Mouse (Mus musculus) frontal cortex, postnatal 14 days (tissue): Measurements from ENCODE around the gene Prkce.

Experiments used
- DNase-seq, 2 experiments: peaks; one replicate each; pipeline ENCODE4 v3.0.0; 2022; ENCODE audit warnings: low spot score in 2 of 2

The Prkce gene

DNA sequence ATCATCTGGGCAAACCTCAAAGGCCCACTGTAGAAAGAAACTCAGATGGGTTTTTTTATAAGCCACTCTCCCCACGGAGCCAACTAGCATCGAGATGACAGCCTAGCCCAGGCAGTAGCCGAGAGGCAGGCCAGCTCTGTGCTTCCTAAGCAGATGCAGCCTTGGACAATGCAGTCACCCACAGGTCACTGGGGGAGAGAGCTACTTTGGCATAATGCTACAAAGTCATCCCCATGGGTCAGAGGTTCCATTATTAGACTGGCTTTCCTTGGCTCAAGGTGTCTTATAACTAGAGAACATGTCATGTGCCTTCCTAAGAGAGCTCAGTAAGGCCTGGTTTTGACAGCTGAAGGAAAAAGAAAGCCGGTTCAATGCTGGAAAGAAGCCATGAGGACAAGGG is 465.5 kb downstream of the Prkce start:
- no peak for DNase-seq

DNA sequence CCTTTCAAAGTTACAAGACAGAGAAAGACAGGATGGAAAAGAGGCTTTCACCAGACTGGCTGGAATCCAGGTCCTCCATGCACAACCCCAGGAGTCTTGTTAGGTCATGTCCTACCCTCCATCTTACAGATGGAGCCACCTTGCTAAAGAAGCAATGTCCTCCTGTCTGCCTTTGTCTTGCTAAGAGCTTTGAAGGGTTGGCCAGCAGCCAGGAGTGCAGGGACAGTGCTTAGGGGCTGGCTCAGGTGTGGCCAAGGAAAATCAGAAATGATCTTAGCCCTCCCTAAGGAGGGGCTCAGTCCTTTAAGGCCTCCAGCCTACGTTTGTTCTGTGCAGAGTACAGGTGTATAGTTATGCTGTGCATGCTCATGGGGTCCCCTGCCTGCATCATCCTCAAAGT is 469.7 kb downstream of the Prkce start:
- DNase-seq = no peak

DNA sequence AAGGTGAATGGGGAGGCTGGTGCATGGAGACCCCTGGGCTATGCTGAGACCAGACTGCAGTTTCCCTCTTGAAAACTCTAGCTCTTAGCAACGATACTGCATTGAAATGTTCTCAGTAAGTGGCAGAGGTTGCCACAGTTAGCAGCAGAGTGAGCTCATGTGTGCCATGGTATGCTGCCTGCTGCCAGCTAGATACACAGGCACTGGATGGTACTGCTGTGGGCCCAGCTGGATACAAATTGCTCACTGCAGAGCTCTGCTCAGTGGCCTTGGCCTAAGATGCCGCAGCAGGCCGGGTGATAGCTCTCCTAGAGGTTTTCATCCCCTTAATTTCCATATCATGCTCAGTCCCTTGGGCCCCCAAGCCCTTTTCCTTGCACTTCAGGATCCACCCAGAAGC is 471.7 kb downstream of the Prkce start:
- DNase-seq = no peak

DNA sequence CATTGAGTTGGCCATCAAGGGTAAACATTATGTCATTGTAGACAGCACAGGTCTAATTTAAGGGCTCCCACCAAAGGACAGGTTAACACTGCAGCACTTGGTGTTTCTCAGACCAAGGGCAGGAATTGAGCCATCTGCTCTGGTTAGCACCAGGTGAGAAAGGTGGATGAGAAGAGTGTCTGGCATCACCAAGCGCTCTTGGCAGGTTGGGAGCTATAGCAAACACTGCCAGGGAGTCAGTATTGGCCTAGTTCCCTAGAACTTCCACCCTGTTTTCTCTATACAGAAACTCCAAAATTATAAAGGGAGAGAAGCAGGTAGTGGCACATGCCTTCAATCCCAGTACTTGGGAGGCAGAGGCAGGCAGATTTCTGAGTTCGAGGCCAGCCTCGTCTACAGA is 479.6 kb downstream of the Prkce start:
- DNase-seq = no peak

DNA sequence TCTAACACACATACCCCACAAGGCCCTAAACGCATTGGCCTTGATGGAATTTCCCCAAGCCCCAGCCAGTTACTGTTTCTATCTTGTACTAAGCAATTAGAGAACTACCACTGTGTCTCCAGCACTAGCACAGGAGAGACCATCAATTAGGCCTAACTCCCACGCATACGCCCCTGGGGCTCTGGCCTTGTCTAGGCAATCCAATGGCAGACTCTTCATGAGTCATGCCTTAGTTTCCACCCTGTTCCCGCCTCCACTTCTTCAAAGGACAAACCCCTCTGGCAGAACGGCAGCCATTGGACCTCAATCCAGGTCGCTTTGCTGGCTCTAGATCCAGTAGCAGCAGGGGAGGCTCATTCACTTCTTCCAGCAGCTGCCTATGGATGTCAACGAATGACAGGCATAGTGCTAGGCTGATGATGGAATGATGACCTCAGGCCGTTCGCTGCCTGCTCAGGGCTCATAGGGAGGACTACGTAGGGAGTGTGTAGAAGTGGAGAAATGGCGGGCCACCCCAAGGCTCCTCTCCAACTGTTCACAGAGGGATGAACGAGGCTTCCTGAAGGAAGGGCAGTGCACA is 481.4 kb downstream of the Prkce start:
- no peak for DNase-seq

DNA sequence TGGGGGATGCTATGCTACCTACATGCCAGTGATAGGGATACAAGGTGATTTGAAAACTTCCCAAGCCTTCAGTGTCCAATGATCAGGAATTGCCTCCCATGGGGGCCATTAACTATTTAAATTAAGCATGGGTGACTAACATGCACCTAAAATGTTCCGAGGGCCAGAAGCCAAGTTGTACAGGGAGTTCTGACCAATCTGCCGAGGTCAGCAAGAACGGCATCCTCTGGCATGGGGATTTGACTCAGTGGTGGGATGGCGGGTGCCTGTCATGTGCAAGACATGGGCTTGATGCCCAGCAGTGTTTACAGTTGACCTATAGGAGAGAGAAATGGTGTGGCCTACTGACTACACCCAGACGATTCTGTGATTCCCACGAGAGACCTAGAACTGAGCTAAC is 482.7 kb downstream of the Prkce start:
- no peak for DNase-seq

DNA sequence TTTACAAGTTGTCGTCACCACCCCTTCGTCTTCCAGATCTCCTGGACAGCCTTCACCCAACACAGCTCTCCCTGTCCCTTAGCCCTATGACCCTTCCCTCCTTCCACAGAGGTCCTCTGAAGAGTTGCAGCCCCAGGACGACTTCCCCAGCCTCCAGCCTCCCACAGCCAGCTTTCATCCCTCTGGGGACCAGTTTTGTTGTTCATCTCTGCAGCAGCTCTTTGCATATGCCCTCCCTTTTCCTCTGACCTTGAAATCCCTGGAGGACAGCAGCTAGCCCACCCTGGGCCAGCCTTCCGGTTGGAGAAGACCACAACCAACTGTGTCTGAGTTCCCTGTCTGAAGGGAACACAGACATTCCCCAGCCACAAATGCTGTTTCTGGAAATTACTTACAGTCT is 483.5 kb downstream of the Prkce start:
- DNase-seq = no peak

DNA sequence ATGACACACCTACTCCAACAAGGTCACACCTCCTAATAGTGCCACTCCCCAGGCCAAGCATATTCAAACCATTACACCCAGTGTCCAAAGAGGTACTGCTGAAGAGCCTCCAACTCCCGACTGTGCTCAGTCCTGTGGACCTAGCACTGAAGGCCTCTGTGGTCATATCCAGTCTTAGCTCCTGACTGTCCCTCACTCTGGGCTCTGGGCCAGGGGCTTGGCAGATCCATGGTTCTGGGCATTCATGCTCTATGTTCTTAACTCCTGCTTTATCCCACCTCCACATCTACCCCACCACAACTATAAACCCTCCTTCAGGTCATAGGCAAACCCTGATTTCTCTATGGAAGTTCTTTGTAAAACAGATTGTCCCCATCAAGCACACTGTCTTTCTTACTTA is 485.2 kb downstream of the Prkce start:
- DNase-seq = no peak

DNA sequence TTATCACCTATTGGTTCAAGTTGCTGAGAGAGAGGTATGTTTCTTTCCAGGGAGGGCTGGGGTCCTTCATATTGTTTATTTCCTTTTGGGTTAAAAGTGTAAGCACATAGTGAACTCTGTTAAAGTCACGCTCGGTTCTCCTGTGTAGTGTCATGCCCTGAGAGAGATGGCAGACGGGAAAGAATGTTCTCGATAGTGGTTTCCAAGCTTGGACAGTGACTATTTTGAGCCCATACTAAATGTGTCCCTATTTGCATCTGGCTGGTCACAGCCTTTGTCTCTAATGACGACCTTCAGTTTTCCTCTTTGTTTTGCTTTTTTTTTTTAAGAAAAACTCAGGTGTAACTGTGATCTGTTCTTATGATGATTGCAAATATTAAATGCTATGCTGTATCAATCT is 488.8 kb downstream of the Prkce start:
- DNase-seq = no peak

DNA sequence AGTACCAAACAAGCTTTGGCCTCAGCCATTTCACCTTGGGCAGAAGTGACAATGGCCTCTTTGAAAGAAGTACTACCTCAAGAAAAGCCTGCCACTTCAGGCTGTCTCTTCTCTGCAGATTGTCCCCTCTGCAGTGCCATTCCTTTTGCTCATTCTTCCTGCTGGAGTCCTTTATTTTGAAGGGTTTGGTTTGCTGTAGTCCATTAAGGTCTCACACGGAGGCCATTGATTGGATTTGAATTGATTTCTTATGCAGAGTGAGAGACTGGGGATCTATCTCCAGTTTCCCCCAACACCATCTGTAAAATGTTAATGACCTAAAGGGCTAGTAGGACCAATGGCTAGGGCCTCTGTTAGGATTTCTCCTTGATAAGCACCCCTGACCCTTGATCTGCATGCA is 494.7 kb downstream of the Prkce start:
- DNase-seq = no peak

DNA sequence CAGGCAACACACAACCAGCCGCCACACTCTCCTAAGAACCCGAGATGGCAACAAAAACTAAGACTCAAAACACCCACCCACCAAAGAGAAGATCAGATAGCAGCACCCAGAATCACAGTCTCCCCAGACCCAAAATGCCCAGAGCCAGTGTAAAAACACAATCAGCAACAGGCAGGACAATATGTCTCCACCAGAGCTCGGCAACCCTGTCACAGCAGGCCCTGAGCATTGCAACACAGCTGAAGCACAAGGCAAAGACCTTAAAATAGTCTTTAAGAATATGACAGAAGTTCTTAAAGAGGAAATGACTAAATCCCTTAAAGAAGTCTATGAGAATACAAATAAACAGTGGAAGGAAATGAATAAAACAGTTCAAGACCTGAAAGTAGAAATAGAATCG is 495.9 kb downstream of the Prkce start:
- no peak for DNase-seq

DNA sequence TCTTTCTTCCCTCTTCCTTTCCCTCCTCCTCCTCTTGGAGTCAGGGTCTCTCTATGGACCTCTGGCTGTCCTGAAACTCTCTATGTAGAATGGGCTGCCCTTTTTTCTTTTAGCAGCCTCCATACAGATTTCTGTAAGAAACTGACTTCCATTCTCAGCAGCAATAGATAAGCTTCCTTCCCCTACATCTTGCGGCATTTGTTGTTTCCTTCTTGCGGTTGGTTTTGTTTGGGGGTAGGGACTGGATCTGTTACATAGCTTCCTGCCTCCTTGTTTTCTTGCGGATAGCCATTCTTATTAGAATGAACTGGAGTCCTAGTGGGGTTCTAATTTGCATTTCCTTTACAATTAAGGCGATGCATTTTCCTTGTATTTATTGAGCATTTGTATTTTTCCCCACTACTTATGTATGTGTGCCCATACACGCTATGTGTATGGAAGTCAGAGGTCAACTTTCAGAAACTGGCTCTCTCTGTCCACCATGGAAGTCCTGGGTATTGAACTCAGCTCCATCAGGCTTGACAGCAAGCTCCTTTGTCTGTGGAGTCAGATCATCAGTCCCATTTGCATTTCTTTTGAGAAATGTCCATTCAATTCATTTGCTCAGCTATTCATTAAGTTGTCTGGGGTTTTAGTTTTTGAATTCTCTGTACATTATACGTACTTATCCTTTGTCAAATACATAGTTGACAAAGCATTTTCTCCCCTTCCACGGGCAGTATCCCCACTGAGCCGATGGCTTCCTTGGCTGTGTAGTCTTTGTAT is 500.4 kb downstream of the Prkce start:
- DNase-seq = no peak

DNA sequence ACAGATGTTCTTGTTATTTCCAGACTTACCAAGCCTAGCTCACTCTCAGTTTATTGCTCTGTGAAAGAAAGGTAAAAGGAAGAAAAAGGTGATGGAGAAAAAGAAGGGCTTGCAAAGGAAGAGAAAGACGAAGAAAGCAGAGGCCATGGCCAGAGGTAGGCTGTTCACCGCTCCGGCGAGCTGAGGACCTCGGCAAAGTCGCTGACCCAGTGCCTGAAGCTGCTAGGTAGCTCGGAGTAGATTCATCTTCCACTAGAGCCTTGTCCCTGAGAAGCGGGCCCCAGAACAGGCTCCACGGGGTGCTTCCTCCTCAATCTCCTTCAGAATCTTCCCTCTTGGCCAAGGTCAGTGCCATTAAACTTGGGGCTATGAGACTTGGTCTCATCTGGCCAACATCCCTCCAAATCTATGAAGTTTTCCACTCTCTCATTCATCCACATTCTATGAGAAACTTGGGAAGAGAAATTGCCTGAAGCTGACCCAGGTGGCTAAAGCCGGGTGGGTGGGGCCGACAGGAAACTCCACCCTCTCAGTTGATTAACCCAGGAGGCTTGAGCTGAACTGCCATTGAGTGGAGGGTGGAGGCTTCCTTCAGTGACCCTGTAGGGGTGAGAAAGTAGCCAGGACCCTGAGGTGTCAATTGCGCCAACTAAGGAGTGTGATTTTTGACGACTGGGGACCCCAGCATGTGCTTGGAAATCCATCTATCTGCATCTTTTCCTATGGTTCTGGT is 502.2 kb downstream of the Prkce start:
- DNase-seq = no peak

DNA sequence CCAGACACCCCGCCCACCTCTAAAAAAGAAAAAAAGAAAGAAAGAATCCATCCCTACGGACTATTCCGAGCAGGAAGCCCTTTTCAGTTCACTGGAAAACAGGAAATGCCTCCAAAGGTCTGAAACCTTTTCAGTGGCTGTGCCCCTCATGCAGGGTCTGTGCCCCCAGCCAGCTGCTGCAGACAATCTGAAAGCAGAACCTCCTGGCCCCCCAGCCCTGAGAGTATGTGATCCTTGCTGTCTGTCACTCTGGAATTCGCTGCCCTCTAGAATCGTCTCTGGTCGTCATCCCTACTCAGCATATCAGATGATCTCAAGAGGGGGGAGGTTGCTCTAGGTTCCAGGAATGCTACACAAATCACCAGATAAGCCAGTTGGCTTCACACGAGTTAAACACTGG is 503.1 kb downstream of the Prkce start:
- no peak for DNase-seq

DNA sequence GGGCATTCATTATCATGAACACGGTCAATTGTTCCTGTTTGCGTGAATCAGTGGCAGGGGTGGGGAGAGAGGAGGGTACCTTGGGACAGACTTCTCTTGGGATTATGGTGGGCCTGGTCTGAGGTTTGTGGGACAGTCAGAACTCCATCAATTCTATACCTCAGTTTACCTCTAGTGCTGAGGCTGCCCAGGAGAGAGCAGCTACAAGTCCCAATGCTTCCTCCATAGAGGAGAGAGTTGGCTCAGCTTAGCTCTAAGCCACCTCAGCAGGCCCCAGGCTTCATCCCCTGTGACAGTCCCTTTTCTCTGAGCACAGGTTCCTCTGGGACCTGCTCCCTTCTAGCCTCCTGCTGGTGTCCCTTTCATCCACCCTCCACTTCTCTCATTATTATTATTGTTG is 507.4 kb downstream of the Prkce start:
- no peak for DNase-seq

DNA sequence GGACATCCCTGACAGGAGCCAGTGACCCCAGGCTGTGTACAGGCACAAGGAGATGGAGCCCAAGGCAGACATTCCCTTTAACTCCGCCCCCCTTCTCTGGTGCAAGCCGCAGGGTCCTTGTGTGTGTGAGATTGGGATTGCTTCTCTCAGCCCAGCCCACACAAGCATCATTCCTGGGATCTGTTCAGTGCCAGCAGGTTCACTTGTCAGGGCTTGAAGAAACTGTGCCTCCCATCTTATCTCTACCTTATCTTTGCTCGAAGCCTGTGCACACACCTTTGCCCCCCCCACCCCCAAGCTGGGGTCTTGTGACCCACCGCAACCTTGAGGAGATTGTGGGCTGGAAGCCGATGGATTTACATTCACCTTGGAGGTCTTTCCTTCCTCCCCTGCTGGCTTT is 508.8 kb downstream of the Prkce start:
- DNase-seq = no peak

DNA sequence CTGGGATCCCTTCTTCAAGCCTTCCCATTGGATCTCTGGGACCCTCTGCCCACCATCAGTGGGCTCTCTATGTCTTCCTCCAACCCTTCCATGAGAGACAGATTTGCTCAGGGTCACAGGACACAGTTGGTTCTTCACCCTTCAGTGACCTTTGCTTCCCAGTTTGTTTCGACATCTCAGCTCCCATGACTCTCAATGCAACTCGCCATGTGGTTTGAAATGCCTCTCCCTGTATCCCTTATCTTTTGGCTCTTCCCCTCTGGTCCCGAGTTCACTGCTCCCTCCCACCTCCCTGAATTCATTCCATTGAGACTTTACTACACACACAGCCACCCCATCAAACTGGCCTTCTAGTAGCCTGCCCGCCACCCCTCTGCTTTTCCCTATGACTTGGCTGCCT is 509.3 kb downstream of the Prkce start:
- DNase-seq = no peak

DNA sequence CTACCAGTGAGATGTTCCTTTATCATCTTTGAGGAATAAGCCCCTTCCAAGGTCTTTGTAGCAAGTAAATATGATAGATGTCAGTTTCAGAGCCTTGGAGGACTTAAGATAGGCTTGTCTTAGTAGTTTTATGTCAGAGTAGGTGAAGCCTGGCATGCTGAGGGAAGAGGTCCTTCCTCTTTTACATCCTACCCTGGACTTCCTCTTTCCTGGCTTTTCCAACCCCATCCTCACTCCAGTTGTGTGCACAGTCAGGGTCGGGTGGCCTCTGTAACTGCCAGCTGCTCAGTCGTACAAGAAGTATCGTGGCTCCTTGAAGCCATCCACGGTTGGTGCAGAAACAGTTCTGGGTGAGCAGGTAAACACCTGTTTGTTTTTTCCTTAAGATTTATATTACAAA is 517.7 kb downstream of the Prkce start:
- DNase-seq = no peak

DNA sequence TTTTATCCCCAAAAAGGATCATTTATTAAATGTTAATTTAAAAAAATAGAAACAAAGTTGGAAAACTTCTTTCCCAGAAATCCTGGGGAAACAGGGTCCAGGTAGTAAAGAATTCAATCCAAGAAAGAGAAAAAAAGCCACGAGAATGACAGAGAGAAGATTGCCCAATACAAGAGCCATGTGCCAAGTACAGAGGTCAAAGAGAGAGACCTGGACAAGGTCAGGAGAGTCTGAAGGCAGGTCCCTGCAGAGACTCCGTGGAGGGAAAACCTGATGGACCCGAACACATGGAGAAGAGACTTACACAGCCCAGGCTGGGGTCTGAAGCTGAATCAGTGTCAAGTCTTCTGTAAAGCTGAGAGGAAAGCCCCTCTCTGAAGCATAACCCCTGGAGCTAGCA is 519.4 kb downstream of the Prkce start:
- no peak for DNase-seq

DNA sequence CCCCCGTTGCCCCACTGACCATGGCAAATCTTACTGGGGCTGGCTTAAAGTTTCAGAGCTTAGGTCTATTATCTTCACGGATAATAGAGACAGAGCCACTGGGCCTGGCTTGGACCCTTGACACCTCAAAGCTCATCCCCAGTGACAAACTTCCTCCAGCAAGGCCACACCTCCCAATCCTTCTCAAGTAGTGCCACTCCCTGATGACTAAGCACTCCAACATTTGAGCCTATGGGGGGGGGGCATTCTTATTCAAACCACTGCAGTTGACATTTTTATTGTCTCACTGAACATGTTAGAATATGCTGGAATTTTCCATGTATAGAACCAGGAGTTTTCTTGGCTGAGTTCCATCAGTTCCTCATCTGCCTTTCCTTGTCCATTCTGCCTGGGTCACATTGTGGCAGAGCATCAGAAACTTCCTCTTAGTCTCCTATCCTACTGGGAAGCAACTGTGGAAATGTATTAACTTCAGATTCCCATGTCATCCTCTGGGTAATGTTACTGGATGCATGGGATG is 523.3 kb downstream of the Prkce start:
- DNase-seq = no peak

DNA sequence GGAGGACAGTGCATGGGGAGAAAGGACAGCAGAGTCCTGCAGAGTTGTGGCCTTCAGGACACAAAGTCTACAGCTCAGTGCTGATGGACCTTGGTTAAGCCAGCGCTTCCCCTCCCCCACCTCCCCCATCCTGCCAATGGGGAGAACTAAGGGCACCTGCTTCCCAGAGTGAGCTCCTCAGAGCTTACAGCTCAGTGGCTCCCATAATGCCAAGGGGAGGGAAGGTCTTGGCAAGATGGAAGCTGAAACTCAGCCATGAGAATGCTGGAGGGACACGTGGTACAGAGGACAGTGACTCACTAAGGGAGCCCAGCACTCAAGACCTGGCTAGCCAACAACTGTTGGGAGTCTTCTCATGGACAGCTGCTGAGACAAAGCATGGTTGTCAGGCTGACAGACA is 530.2 kb downstream of the Prkce start:
- DNase-seq = no peak

DNA sequence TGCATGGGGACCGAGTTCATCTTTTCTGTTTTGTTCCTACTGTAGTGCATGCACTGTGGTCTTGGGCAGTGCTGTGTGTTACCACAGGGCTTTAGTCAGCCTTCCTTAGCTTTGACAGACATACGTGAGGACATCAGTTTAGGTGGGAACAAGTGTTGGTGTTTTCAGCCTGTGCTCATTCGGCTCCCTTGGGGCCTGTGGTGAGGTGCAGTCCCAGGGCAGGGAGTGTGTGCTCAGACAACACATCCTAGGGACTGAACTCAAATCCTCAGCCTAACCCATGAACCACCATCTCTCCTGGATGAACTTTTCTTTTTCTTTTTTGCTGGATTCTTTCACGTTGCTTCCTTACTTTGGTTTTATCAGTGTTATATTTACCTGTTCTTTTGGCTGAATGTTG is 535.8 kb downstream of the Prkce start:
- DNase-seq = no peak

DNA sequence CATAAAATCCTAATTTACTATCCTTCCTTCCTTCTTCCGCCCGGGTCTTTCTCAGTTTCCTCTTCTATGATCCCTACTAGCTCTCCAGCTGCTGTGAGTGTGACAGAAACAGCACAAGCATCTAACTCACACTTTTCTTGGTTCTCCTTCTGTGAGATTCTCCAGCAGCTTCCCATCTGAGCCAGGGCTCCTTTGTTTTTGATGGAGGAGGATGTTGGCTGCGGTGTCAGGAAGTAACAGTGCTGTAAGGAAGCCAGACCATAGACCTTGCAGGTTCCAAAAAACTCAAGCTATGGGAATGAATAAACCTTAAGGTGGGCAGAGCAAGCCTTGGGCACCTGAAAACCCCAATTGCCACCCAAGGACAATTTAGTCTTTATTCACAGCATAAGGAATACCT is 537.7 kb downstream of the Prkce start:
- DNase-seq = no peak
